Mouse (Mus musculus): ENCODE results near the gene Msh3.

Msh3 gene

GRCm38 (mm10) chr13:92332103-92332879, 22.5 kb downstream of the Msh3 start:
- in situ Hi-C loops (cut with MboI, MseI), result loop anchor here (25.0 kb wide), 1 partner anchor 420 kb away; no protein-coding TSS in a partner anchor

GRCm38 (mm10) chr13:92330621-92331020, 24.2 kb downstream of the Msh3 start:
- in situ Hi-C loops (cut with MboI, MseI), result loop anchor here (25.0 kb wide), 1 partner anchor 418 kb away; no protein-coding TSS in a partner anchor

GRCm38 (mm10) chr13:92328000-92328399, 26.8 kb downstream of the Msh3 start:
- in situ Hi-C loops (cut with MboI, MseI), result loop anchor here (25.0 kb wide), 1 partner anchor 416 kb away; no protein-coding TSS in a partner anchor

GRCm38 (mm10) chr13:92326030-92326429, 28.8 kb downstream of the Msh3 start:
- in situ Hi-C loops (cut with MboI, MseI), result loop anchor here (25.0 kb wide), 1 partner anchor 414 kb away; no protein-coding TSS in a partner anchor

- in situ Hi-C loops (cut with MboI, MseI), result no loop called here
Measured at GRCm38 (mm10) chr13:92320770-92321169, 34.0 kb downstream of the Msh3 start.

- in situ Hi-C loops (cut with MboI, MseI), result no loop called here
Measured at GRCm38 (mm10) chr13:92314613-92315012, 40.2 kb downstream of the Msh3 start.

- in situ Hi-C loops (cut with MboI, MseI), result no loop called here
Measured at GRCm38 (mm10) chr13:92305680-92306079, 49.1 kb downstream of the Msh3 start, which contains the start of gene Gm20379. Gm20379 (plus strand) TSS chr13:92305980.

GRCm38 (mm10) chr13:92304291-92304690, 50.5 kb downstream of the Msh3 start:
- in situ Hi-C loops (cut with MboI, MseI), result no loop called here

GRCm38 (mm10) chr13:92303062-92303948, 51.5 kb downstream of the Msh3 start:
- in situ Hi-C loops (cut with MboI, MseI), result no loop called here

- in situ Hi-C loops (cut with MboI, MseI), result no loop called here
Measured at GRCm38 (mm10) chr13:92302466-92302865, 52.3 kb downstream of the Msh3 start.

- in situ Hi-C loops (cut with MboI, MseI), result no loop called here
Measured at GRCm38 (mm10) chr13:92301754-92302153, 53.0 kb downstream of the Msh3 start.

GRCm38 (mm10) chr13:92299522-92299921, 55.3 kb downstream of the Msh3 start:
- in situ Hi-C loops (cut with MboI, MseI), result no loop called here

GRCm38 (mm10) chr13:92297021-92297420, 57.8 kb downstream of the Msh3 start:
- in situ Hi-C loops (cut with MboI, MseI), result no loop called here

GRCm38 (mm10) chr13:92296490-92296889, 58.3 kb downstream of the Msh3 start:
- in situ Hi-C loops (cut with MboI, MseI), result no loop called here

- in situ Hi-C loops (cut with MboI, MseI), result no loop called here
Measured at GRCm38 (mm10) chr13:92293883-92294282, 60.9 kb downstream of the Msh3 start.

- in situ Hi-C loops (cut with MboI, MseI), result no loop called here
Measured at GRCm38 (mm10) chr13:92291605-92292004, 63.2 kb downstream of the Msh3 start.

- in situ Hi-C loops (cut with MboI, MseI), result no loop called here
Measured at GRCm38 (mm10) chr13:92277027-92277426, 77.8 kb downstream of the Msh3 start.

- in situ Hi-C loops (cut with MboI, MseI), result no loop called here
Measured at GRCm38 (mm10) chr13:92275292-92275691, 79.5 kb downstream of the Msh3 start.

- in situ Hi-C loops (cut with MboI, MseI), result no loop called here
Measured at GRCm38 (mm10) chr13:92274274-92275198, 80.3 kb downstream of the Msh3 start.

- in situ Hi-C loops (cut with MboI, MseI), result no loop called here
Measured at GRCm38 (mm10) chr13:92267076-92267475, 87.7 kb downstream of the Msh3 start.

GRCm38 (mm10) chr13:92263566-92263965, 91.2 kb downstream of the Msh3 start:
- in situ Hi-C loops (cut with MboI, MseI), result no loop called here

Data from T-helper 2 cell (primary cell).